Mouse (Mus musculus): Measurements from ENCODE around the gene Gm6583.

GRCm38 (mm10) chr5:112313222-112313885, 42.5 kb downstream of the Gm6583 start:
- TF ChIP-seq POLR2A (IDR thresholded peaks at IDR 0.05; ENCODE audit: low read depth, low read length) (no peak), CTCF (IDR thresholded peaks at IDR 0.05; ENCODE audit: borderline replicate concordance, insufficient read depth, low read length) (no peak)

Data from embryonic fibroblast, embryonic 13.5 days (primary cell).